Mouse (Mus musculus): ENCODE measurements around the gene Tmem37.

The Tmem37 gene

GRCm38 (mm10) chr1:120073519-120074306 lies at the start of gene Tmem37:
Gene Tmem37 (minus strand): TSS chr1:120074074.
- DNase-seq (ENCODE audit: low spot score): peak; percentile 34

GRCm38 (mm10) chr1:120122634-120123383 lies 48.9 kb upstream of the Tmem37 start:
- no peak for DNase-seq (ENCODE audit: low spot score)

GRCm38 (mm10) chr1:120121930-120122530 lies 48.2 kb upstream of the Tmem37 start:
- DNase-seq (ENCODE audit: low spot score): no peak

GRCm38 (mm10) chr1:120120969-120121811 lies 47.3 kb upstream of the Tmem37 start, which contains the start of the genes Dbi and 3110009E18Rik:
Gene Dbi (minus strand): TSS chr1:120121078.
Gene 3110009E18Rik (plus strand): TSS chr1:120121187.
- peak; percentile 99 for DNase-seq (ENCODE audit: low spot score)

- peak; percentile 52 for DNase-seq (ENCODE audit: low spot score)
These were observed 46.5 kb upstream of the Tmem37 start for GRCm38 (mm10) chr1:120120141-120120968.

- no peak for DNase-seq (ENCODE audit: low spot score)
These were observed 45.5 kb upstream of the Tmem37 start for GRCm38 (mm10) chr1:120119389-120119788.

- DNase-seq (ENCODE audit: low spot score): no peak
These were observed 45.0 kb upstream of the Tmem37 start for GRCm38 (mm10) chr1:120118854-120119253.

- peak; percentile 64 for DNase-seq (ENCODE audit: low spot score)
These were observed 42.2 kb upstream of the Tmem37 start for GRCm38 (mm10) chr1:120116106-120116505.

- peak; percentile 67 for DNase-seq (ENCODE audit: low spot score)
These were observed 41.8 kb upstream of the Tmem37 start for GRCm38 (mm10) chr1:120115671-120116081.

- DNase-seq (ENCODE audit: low spot score): no peak
These were observed 38.6 kb upstream of the Tmem37 start for GRCm38 (mm10) chr1:120112251-120113187.

- no peak for DNase-seq (ENCODE audit: low spot score)
These were observed 37.9 kb upstream of the Tmem37 start for GRCm38 (mm10) chr1:120111766-120112165.

- DNase-seq (ENCODE audit: low spot score): no peak
These were observed 36.0 kb upstream of the Tmem37 start for GRCm38 (mm10) chr1:120109741-120110432.

- no peak for DNase-seq (ENCODE audit: low spot score)
These were observed 31.7 kb upstream of the Tmem37 start for GRCm38 (mm10) chr1:120105556-120105959.

- no peak for DNase-seq (ENCODE audit: low spot score)
These were observed 27.3 kb upstream of the Tmem37 start for GRCm38 (mm10) chr1:120101227-120101609.

- no peak for DNase-seq (ENCODE audit: low spot score)
These were observed 26.8 kb upstream of the Tmem37 start for GRCm38 (mm10) chr1:120100456-120101226.

- DNase-seq (ENCODE audit: low spot score): no peak
These were observed 25.6 kb upstream of the Tmem37 start for GRCm38 (mm10) chr1:120099483-120099882.

GRCm38 (mm10) chr1:120098327-120098726 lies 24.5 kb upstream of the Tmem37 start:
- no peak for DNase-seq (ENCODE audit: low spot score)

GRCm38 (mm10) chr1:120094920-120095319 lies 21.0 kb upstream of the Tmem37 start:
- no peak for DNase-seq (ENCODE audit: low spot score)
